Comparison of ENCODE assay signal across 8 mouse cellular contexts in genomic region chr2:31141074-31141866, GRCm38 (mm10). TPM values are rescaled to one million over a fixed set of nuclear protein-coding genes. Genes with fewer than 3 reads are reported as not detected.
DNase-seq lines count a peak whose midpoint lies in the region; ATAC-seq and TF ChIP-seq lines count a peak whose summit lies in the region.

No protein-coding gene starts in this region.

- in situ Hi-C loops in CH12.LX (cut with MboI; ENCODE audit: low pct_ligation_motif_present, low pct_unique_long_range_greater_than_20kb, low sequenced_read_pairs), result loop anchor here (10.0 kb wide), 1 partner anchor 116 kb away; no protein-coding TSS in a partner anchor

- no peak for TF ChIP-seq RAD21 in CH12.LX (IDR thresholded peaks at IDR 0.05; ENCODE audit: low read depth, low read length)

- TF ChIP-seq EP300 in CH12.LX (IDR thresholded peaks at IDR 0.05; ENCODE audit: low read length), result no peak

- ATAC-seq in heart, embryonic 11.5 days (replicated peaks; ENCODE audit: insufficient number of reproducible peaks, low FRiP score, low TSS enrichment), result peak; percentile 29
- peak; percentile 75 for ATAC-seq in midbrain, embryonic 15.5 days (replicated peaks)
- no peak for ATAC-seq in inflammation-experienced regulatory T-cells, adult 6 months

- H3K9ac ChIP-seq in CH12.LX (ENCODE audit: insufficient read depth, low read depth), result peak overlapping the region; percentile 91
- peak overlapping the region; percentile 94 for H3K9ac ChIP-seq in heart, embryonic 11.5 days (ENCODE audit: low read depth, low read length)
- peak overlapping the region; percentile 93 for H3K9ac ChIP-seq in midbrain, embryonic 15.5 days

- TF ChIP-seq CTCF in CH12.LX (conservative IDR thresholded peaks at IDR 0.05 in 1 of 2, IDR thresholded peaks at IDR 0.05 in 1 of 2; ENCODE audit: low read depth in 2 of 2, low read length in 2 of 2), result no peak

- DNase-seq in gastrocnemius, postnatal 10 days, result peak; percentile 38
- no peak for DNase-seq in gastrocnemius, adult 8-10 months (ENCODE audit: low spot score in 2 of 2)
- no peak for DNase-seq in CH12.LX (ENCODE audit: extremely low read depth)
- DNase-seq in cerebellum, adult 9-10 months, result peak; percentile 70
- DNase-seq in kidney, postnatal 10 days, result peak; percentile 62

- peaks cover 3 to 45% of the 10 kb centered on the region in 2 experiments; a peak in 2 of 4 replicates for H3K4me1 ChIP-seq in CH12.LX (ENCODE audit: control insufficient read depth in 1 of 2, insufficient read depth in 2 of 2)
- H3K4me1 ChIP-seq in heart, embryonic 11.5 days (ENCODE audit: control insufficient read depth, insufficient read depth, low read length), result peaks cover 34% of the 10 kb centered on the region
- H3K4me1 ChIP-seq in midbrain, embryonic 15.5 days, result peaks cover 19% of the 10 kb centered on the region

- dilution Hi-C loops in CH12.LX (cut with MboI; ENCODE audit: extremely low pct_ligation_motif_present, extremely low pct_unique_long_range_greater_than_20kb, low sequenced_read_pairs), result no loop called here

- no peaks in the 10 kb centered on the region for H3K9me3 ChIP-seq in CH12.LX (replicated peaks; ENCODE audit: low read length)
- H3K9me3 ChIP-seq in heart, embryonic 11.5 days (replicated peaks; ENCODE audit: control insufficient read depth, low read length), result no peaks in the 10 kb centered on the region
- H3K9me3 ChIP-seq in midbrain, embryonic 15.5 days, result no peaks in the 10 kb centered on the region

- H3K79me2 ChIP-seq in CH12.LX (replicated peaks; ENCODE audit: control insufficient read depth, extremely low read depth, insufficient read depth, poor library complexity, severe bottlenecking), result peaks cover 53% of the 10 kb centered on the region

- no peak for TF ChIP-seq POLR2A in CH12.LX (IDR thresholded peaks at IDR 0.05; ENCODE audit: low read depth, low read length)

- H3K36me3 ChIP-seq in CH12.LX (replicated peaks in 1 of 2; ENCODE audit: control insufficient read depth in 1 of 2, insufficient read depth in 1 of 2, low read length in 1 of 2), result peaks cover 0 to 7% of the 10 kb centered on the region in 2 experiments
- H3K36me3 ChIP-seq in heart, embryonic 11.5 days (ENCODE audit: control insufficient read depth, insufficient read depth, low read length), result no peaks in the 10 kb centered on the region; the same call in 1 of the 2 replicates
- H3K36me3 ChIP-seq in midbrain, embryonic 15.5 days (replicated peaks), result no peaks in the 10 kb centered on the region

- no peaks in the 10 kb centered on the region for H3K27me3 ChIP-seq in CH12.LX (replicated peaks)
- no peaks in the 10 kb centered on the region for H3K27me3 ChIP-seq in heart, embryonic 11.5 days (ENCODE audit: control insufficient read depth, insufficient read depth, low read length)
- peaks cover 6% of the 10 kb centered on the region; the same call in 1 of the 2 replicates for H3K27me3 ChIP-seq in midbrain, embryonic 15.5 days (replicated peaks)

- under 1% methylated on average over 76 of the region's 78 CpGs for WGBS in heart, embryonic 11.5 days (ENCODE audit: insufficient replicate concordance)
- under 1% methylated on average over 77 of the region's 78 CpGs for WGBS in midbrain, embryonic 15.5 days

- peak overlapping the region; percentile 74 to 97 (median 86) for H3K4me3 ChIP-seq in CH12.LX (replicated peaks in 1 of 3; ENCODE audit: low read depth in 2 of 3, low read length in 2 of 3, poor library complexity in 1 of 3)
- peak overlapping the region; percentile 89 for H3K4me3 ChIP-seq in heart, embryonic 11.5 days (ENCODE audit: low read depth, low read length)
- peak overlapping the region; percentile 99 for H3K4me3 ChIP-seq in midbrain, embryonic 15.5 days

- H3K27ac ChIP-seq in CH12.LX (ENCODE audit: insufficient read depth, low read depth), result peak overlapping the region; percentile 65
- peak overlapping the region; percentile 88 for H3K27ac ChIP-seq in heart, embryonic 11.5 days (ENCODE audit: low read depth, low read length)
- H3K27ac ChIP-seq in midbrain, embryonic 15.5 days, result peak overlapping the region; percentile 91

- H3K4me2 ChIP-seq in CH12.LX (ENCODE audit: insufficient read depth, low read depth, poor library complexity, severe bottlenecking), result peak overlapping the region; percentile 78; the same call in 1 of the 2 replicates
- H3K4me2 ChIP-seq in heart, embryonic 11.5 days, result peak overlapping the region; percentile 95
- peak overlapping the region; percentile 90 for H3K4me2 ChIP-seq in midbrain, embryonic 15.5 days

TF ChIP-seq in CH12.LX, 34 proteins besides CTCF, POLR2A, EP300 and RAD21:
- TF ChIP-seq PAX5 (IDR thresholded peaks at IDR 0.05; ENCODE audit: low read length) (no peak), UBTF (IDR thresholded peaks at IDR 0.05; ENCODE audit: low read depth, low read length) (peak; percentile 83; the same call in 1 of the 2 replicates)

RNA-seq across cellular contexts. Expression of gene Fnbp1, which starts 0.5 kb away (rescaled TPM):
- total RNA-seq in gastrocnemius, postnatal 10 days (2021), result 10 to 100 TPM; 27.9 to 30.3 TPM
- total RNA-seq in gastrocnemius, adult 8-10 months (2022), result 1 to 10 TPM; 4.1 to 10.0 (median 7.6) TPM
- total RNA-seq in CH12.LX (2012; rRNA removed), result 39.2 and 50.5 TPM in 2 replicates
- 20.7 and 29.6 TPM in 2 replicates for total RNA-seq in CH12.LX (2014; rRNA removed)
- polyA plus RNA-seq in CH12.LX (2012; ENCODE audit: insufficient read length, low read depth), result 133 and 147 TPM in 2 replicates
- polyA plus RNA-seq in heart, embryonic 11.5 days (2014; fragmentation: Nextera tagmentation; extraction: Ambion mirVana), result 19.5 and 20.4 TPM in 2 replicates
- 29.6 and 29.7 TPM in 2 replicates for polyA plus RNA-seq in midbrain, embryonic 15.5 days (2015; fragmentation: Nextera tagmentation; extraction: Ambion mirVana)
- polyA plus RNA-seq in inflammation-experienced regulatory T-cells, adult 6 months (2017; shearing (Covaris generic)), result 100 to 1,000 TPM in 2 of 3 experiments, 10 to 100 TPM in 1; 86.1 to 123 (median 103) TPM

RNA-seq across cellular contexts. Expression of gene Gpr107, which starts 10.8 kb away (rescaled TPM):
- 10 to 100 TPM; 27.4 to 32.4 TPM for total RNA-seq in gastrocnemius, postnatal 10 days (2021)
- total RNA-seq in gastrocnemius, adult 8-10 months (2022), result 10 to 100 TPM; 23.1 to 26.2 (median 24.2) TPM
- 22.7 and 24.6 TPM in 2 replicates for total RNA-seq in CH12.LX (2012; rRNA removed)
- total RNA-seq in CH12.LX (2014; rRNA removed), result 24.9 and 27.8 TPM in 2 replicates
- 19.6 and 25.7 TPM in 2 replicates for polyA plus RNA-seq in CH12.LX (2012; ENCODE audit: insufficient read length, low read depth)
- 30.4 and 33.8 TPM in 2 replicates for polyA plus RNA-seq in heart, embryonic 11.5 days (2014; fragmentation: Nextera tagmentation; extraction: Ambion mirVana)
- polyA plus RNA-seq in midbrain, embryonic 15.5 days (2015; fragmentation: Nextera tagmentation; extraction: Ambion mirVana), result 39.6 and 41.0 TPM in 2 replicates
- 10 to 100 TPM; 49.2 to 57.0 (median 50.5) TPM for polyA plus RNA-seq in inflammation-experienced regulatory T-cells, adult 6 months (2017; shearing (Covaris generic))

Comparison
In these comparisons a context has a peak if more than half of its experiments do, and no peak if none do; other contexts are left out.
1. DNase-seq: peak in gastrocnemius, postnatal 10 days (single experiment), cerebellum, adult 9-10 months (single experiment) and kidney, postnatal 10 days (single experiment); none in gastrocnemius, adult 8-10 months (0 of 2) and CH12.LX (single experiment).
2. Peak in every context shown above with its lines, with median percentiles within 50 percentile points of each other: H3K27ac ChIP-seq, H3K4me2 ChIP-seq, H3K4me3 ChIP-seq and H3K9ac ChIP-seq.